Mouse (Mus musculus) MEL-GATA-1-ER (cell line): ENCODE measurements around the gene Gm49369.

Experiments used
- DNase-seq: peaks from one replicate; pipeline ENCODE4 v3.0.0-alpha.2; 2012; ENCODE audit warnings: low read depth; ENCODE audit errors: extremely low read depth

Gene Gm49369

GRCm38 (mm10) chr7:142394261-142395190 lies 12.1 kb upstream of the Gm49369 start:
- DNase-seq = peak; percentile 58

- no peak for DNase-seq
Measured at GRCm38 (mm10) chr7:142393191-142393590, 10.7 kb upstream of the Gm49369 start.

GRCm38 (mm10) chr7:142391609-142392008 lies 9.1 kb upstream of the Gm49369 start:
- no peak for DNase-seq

- no peak for DNase-seq
Measured at GRCm38 (mm10) chr7:142391108-142391507, 8.6 kb upstream of the Gm49369 start.

- no peak for DNase-seq
Measured at GRCm38 (mm10) chr7:142389961-142390650, 7.6 kb upstream of the Gm49369 start.

- no peak for DNase-seq
Measured at GRCm38 (mm10) chr7:142388740-142389139, 6.3 kb upstream of the Gm49369 start.

- DNase-seq = no peak
Measured at GRCm38 (mm10) chr7:142388198-142388597, 5.7 kb upstream of the Gm49369 start.

- DNase-seq = peak; percentile 88
Measured at GRCm38 (mm10) chr7:142387419-142388148, 5.1 kb upstream of the Gm49369 start, which contains the start of gene Ctsd. Ctsd (minus strand) TSS chr7:142388038.

GRCm38 (mm10) chr7:142386621-142387201 lies 4.2 kb upstream of the Gm49369 start:
- DNase-seq = no peak

- no peak for DNase-seq
Measured at GRCm38 (mm10) chr7:142385742-142386403, 3.4 kb upstream of the Gm49369 start.

- DNase-seq = no peak
Measured at GRCm38 (mm10) chr7:142384306-142384705, 1.8 kb upstream of the Gm49369 start.

GRCm38 (mm10) chr7:142381175-142381574 lies 1.3 kb downstream of the Gm49369 start:
- no peak for DNase-seq

GRCm38 (mm10) chr7:142379186-142379585 lies 3.3 kb downstream of the Gm49369 start:
- DNase-seq = no peak

GRCm38 (mm10) chr7:142377233-142377925 lies 5.1 kb downstream of the Gm49369 start:
- DNase-seq = peak; percentile 79

- no peak for DNase-seq
Measured at GRCm38 (mm10) chr7:142376096-142376495, 6.4 kb downstream of the Gm49369 start.

GRCm38 (mm10) chr7:142375261-142375724 lies 7.2 kb downstream of the Gm49369 start:
- no peak for DNase-seq

- no peak for DNase-seq
Measured at GRCm38 (mm10) chr7:142374413-142375015, 8.0 kb downstream of the Gm49369 start.

- no peak for DNase-seq
Measured at GRCm38 (mm10) chr7:142373641-142374412, 8.6 kb downstream of the Gm49369 start, which contains the start of gene Ifitm10. Ifitm10 (minus strand) TSS chr7:142373753.

- DNase-seq = no peak
Measured at GRCm38 (mm10) chr7:142373039-142373438, 9.4 kb downstream of the Gm49369 start.
